Mouse (Mus musculus) hindbrain, embryonic 11.5 days (tissue): ENCODE measurements around the gene Mctp2. TPM values are rescaled to one million over a fixed set of nuclear protein-coding genes. Genes with fewer than 3 reads are reported as not detected.

Experiments
- ATAC-seq: fragments of 200-750 bp; cut with Nextera tagmentation; 2 replicates; pipeline ENCODE4 v1.8.0; 2017; ENCODE audit warnings: mild to moderate bottlenecking, moderate TSS enrichment, moderate library complexity; ENCODE audit not compliant: low FRiP score
- DNase-seq: peaks from one replicate; pipeline ENCODE4 v3.0.0-alpha.2; 2015; ENCODE audit warnings: low spot score
- H3K27ac ChIP-seq: fragments of 300-500 bp; sonication (generic); 2 replicates; pipeline ENCODE4 v1.5.1; 2014; ENCODE audit warnings: mild to moderate bottlenecking, low read depth, low read length
- H3K27me3 ChIP-seq: fragments of 300-500 bp; sonication (generic); 2 replicates; pipeline ENCODE4 v1.6.1; 2014; ENCODE audit warnings: mild to moderate bottlenecking, low read length, moderate library complexity, mixed read lengths; ENCODE audit not compliant: control insufficient read depth, insufficient read depth
- H3K36me3 ChIP-seq: fragments of 300-500 bp; sonication (generic); 2 replicates; pipeline ENCODE4 v1.6.1; 2014; ENCODE audit warnings: mild to moderate bottlenecking, low read length, moderate library complexity, mixed read lengths; ENCODE audit not compliant: control insufficient read depth, insufficient read depth
- H3K4me1 ChIP-seq: fragments of 300-500 bp; sonication (generic); replicated peaks from 2 replicates; pipeline ENCODE4 v1.6.1; 2014; ENCODE audit warnings: low read length, mixed read lengths; ENCODE audit not compliant: control insufficient read depth, insufficient read depth
- H3K4me2 ChIP-seq: fragments of 300-500 bp; sonication (generic); replicated peaks from 2 replicates; pipeline ENCODE4 v1.6.1; 2014; ENCODE audit warnings: mild to moderate bottlenecking, low read depth, low read length
- H3K4me3 ChIP-seq: fragments of 300-500 bp; sonication (generic); 2 replicates; pipeline ENCODE4 v1.5.1; 2014; ENCODE audit warnings: low read depth, low read length
- H3K9ac ChIP-seq: fragments of 300-500 bp; sonication (generic); 2 replicates; pipeline ENCODE4 v1.6.1; 2014; ENCODE audit warnings: low read depth, low read length
- H3K9me3 ChIP-seq: fragments of 300-500 bp; sonication (generic); 2 replicates; pipeline ENCODE4 v1.6.1; 2016; ENCODE audit warnings: low read length; ENCODE audit not compliant: control insufficient read depth
- WGBS: fragments of 180-500 bp; shearing (Covaris S2); extraction: QIAGEN DNeasy Blood & Tissue Kit; methylation state at CpG from one replicate; pipeline ENCODE4 v1.1.7; 2014; 5-methylcytosine and 5-hydroxymethylcytosine counted together
- polyA plus RNA-seq: library from polyadenylated mRNA; unstranded; fragments of >200 nt; fragmentation: Nextera tagmentation; extraction: Ambion mirVana; gene quantifications from 2 replicates; pipeline ENCODE4 v1.2.1, GENCODE M21; 2014

Gene Mctp2
- polyA plus RNA-seq, 1 experiment from 2014 or later: 0.12 TPM

DNA sequence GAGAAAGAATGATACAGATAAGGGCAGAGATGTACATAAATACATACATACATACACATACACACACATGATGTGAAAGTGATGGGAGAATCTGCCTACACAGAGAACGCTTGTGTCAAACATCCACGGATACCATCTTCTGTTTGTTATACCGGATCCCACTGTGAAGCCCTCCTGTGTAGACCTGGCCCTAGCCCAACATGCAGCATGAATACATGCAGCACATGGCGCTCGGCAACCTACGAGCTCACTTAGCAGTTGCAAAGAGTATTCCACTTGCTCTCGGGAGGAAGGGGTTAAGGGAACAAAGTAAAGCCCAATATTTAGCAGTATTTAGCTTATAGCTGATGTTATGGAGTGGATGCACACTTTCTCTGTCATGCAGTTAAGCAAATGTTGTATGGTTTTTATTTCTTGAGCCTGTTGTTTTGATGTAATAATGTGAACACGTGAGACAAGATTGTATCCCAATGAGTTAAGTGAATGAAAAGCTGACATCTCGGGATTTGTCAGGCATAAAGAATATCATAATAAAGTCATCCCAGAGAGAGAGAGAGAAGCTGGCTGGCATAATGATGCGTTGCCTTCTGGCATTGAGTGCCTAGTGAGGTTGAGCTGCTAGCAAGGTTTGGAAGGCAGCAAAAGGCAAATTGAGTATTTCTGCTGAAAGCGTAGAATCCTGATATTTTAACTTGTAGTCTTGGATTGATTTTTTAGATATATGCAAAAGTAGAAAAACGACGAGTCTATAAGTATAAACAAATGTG is 234.8 kb downstream of the Mctp2 start:
- no peak for DNase-seq
- no peak for ATAC-seq

DNA sequence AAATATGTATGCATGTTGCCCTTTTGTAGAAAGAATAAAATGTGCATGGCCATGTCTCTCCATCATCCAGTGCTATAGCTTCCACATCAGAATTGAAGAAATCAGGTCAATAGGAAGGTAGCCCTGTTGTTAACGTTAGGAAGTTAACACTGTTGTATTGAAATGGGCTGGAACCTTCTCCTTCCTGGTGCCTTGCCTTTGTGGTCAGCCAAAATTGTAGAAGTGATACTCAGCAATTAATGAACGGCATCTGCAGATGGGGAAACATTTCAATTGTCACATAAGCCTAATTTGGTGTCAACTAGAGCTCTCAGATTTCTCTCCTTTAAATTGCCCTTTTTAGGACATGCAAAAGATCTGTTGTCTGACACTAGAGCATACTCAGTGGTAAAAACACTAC is 238.0 kb downstream of the Mctp2 start:
- DNase-seq (no peak), ATAC-seq (no peak)
- H3K27ac ChIP-seq: no peak overlapping the region
- no peaks in the 10 kb centered on the region for H3K36me3 ChIP-seq
- no peak overlapping the region for H3K9ac ChIP-seq
- WGBS: 76% methylated on average over 2 of the region's 2 CpGs
- H3K9me3 ChIP-seq: no peaks in the 10 kb centered on the region
- no peak overlapping the region for H3K4me3 ChIP-seq
- no peaks in the 10 kb centered on the region for H3K27me3 ChIP-seq
- no peaks in the 10 kb centered on the region for H3K4me1 ChIP-seq
- H3K4me2 ChIP-seq: no peak overlapping the region

More for the DNA sequence above, 234.8 kb downstream of the Mctp2 start:
- Histone ChIP-seq H3K9ac (no peak overlapping the region), H3K27ac (no peak overlapping the region), H3K9me3 (no peaks in the 10 kb centered on the region), H3K4me3 (no peak overlapping the region), H3K27me3 (no peaks in the 10 kb centered on the region), H3K4me2 (no peak overlapping the region), H3K4me1 (no peaks in the 10 kb centered on the region), H3K36me3 (no peaks in the 10 kb centered on the region)
- 89% methylated on average over 13 of the region's 13 CpGs for WGBS

DNA sequence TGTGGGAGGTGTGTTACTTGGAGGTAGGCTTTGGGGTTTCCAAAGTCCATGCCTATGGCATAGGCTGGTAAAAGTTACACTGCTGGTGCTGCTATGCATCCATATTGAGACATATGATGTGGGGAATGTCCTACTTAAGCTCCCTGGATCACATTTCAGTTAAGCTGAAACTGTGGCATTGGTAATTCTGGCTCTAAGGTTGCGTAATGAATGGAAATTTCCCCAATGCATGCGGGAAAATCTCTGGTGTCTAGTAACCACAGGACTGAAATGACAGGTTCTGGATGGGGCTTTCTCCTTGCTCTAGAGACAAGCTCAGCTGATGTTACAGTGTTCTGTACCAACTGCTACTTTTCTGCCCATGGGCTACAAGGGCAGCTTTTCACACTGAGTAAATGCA is 240.1 kb downstream of the Mctp2 start:
- Histone ChIP-seq H3K9ac (no peak overlapping the region), H3K27ac (no peak overlapping the region), H3K4me3 (no peak overlapping the region), H3K4me1 (no peaks in the 10 kb centered on the region), H3K36me3 (no peaks in the 10 kb centered on the region), H3K9me3 (no peaks in the 10 kb centered on the region), H3K27me3 (no peaks in the 10 kb centered on the region), H3K4me2 (no peak overlapping the region)
- ATAC-seq (no peak), DNase-seq (no peak)
- 83% methylated on average over 2 of the region's 2 CpGs for WGBS

DNA sequence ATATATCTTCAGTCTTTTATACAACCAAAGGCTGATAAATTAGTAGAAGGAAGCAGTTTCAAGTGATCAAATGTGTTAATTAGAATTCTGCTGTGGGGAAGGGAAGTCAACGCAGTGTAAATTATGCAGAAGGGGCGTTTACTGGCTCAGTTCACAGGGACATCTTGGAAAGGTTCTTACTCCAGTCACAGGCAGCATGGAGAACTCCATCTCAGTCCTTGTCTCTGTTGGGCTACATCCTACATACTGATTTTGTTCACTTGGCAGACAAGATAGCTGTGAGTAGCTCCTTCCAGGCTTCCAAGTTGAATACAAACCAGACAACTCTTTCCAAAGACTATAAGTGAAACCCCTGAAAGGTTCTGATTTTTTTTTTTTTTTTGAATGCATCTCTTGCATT is 254.6 kb downstream of the Mctp2 start:
- no peak for DNase-seq
- H3K4me1 ChIP-seq: no peaks in the 10 kb centered on the region
- 75% methylated on average over 2 of the region's 2 CpGs for WGBS
- H3K27me3 ChIP-seq: no peaks in the 10 kb centered on the region
- H3K4me2 ChIP-seq: no peak overlapping the region
- H3K36me3 ChIP-seq: no peaks in the 10 kb centered on the region
- no peaks in the 10 kb centered on the region for H3K9me3 ChIP-seq
- no peak overlapping the region for H3K27ac ChIP-seq
- no peak overlapping the region for H3K4me3 ChIP-seq
- H3K9ac ChIP-seq: no peak overlapping the region
- ATAC-seq: no peak

DNA sequence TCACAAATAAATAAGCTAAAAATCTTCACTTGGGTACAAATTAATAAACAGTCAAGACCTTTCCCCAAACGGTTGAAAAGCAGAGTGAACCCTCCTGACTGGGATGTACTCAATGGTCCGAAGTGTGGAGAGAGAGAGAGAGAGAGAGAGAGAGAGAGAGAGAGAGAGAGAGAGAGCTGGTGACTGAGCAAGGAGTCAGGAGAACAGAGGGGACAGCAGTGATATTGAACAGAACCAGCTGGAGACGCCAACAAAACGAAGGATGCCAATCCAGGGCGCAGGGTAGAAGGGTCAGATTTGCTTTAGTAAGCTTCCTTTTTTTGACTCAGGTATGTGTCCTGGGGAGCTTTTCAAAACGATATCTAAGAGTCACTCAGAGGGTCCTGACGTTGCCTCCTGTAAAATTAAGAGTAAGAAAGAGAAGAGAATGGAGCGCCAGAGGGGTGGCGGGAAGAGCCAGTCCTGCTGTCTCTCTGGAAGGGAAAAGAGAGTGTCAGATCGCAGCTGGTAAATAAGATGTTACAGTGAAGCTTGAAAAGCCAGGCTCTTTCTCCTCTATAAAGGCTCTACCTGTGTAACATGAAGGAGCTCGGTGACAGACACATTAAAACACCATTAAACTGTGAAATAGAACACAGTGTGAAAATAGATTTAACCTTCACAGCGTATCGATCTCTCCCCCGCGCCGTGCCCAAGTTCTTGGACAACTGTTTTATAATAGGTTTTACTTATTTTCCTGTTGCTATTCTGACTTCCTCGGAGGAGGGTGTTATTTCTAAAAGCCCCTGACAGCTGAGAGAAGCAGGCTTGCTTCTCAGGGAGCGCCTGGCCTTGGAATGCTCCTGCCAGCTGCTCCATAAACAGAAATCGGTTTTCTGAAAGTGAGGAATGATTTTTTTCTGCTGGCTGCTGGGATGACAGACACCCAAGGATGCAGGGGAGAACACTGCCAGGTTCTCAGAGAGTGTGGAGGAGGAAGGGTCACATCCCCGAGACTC is 258.5 kb downstream of the Mctp2 start:
- no peaks in the 10 kb centered on the region for H3K4me1 ChIP-seq
- ATAC-seq (no peak), DNase-seq (no peak)
- no peak overlapping the region for H3K9ac ChIP-seq
- H3K9me3 ChIP-seq: no peaks in the 10 kb centered on the region
- H3K27ac ChIP-seq: no peak overlapping the region
- WGBS: 74% methylated on average over 20 of the region's 20 CpGs
- H3K4me2 ChIP-seq: no peak overlapping the region
- no peak overlapping the region for H3K4me3 ChIP-seq
- no peaks in the 10 kb centered on the region for H3K36me3 ChIP-seq
- no peaks in the 10 kb centered on the region for H3K27me3 ChIP-seq
